Mouse (Mus musculus): ENCODE measurements around the gene Snx20. TPM values are rescaled to one million over a fixed set of nuclear protein-coding genes. Genes with fewer than 3 reads are reported as not detected.

Gene Snx20
- total and polyA plus RNA-seq, 3 experiments, result 10.1 to 15.9 TPM; not detected in 1

- H3K36me3 ChIP-seq (ENCODE audit: control insufficient read depth in 1 of 2, insufficient read depth in 2 of 2, low read length in 2 of 2), result no peaks in the 10 kb centered on the region
- no peaks in the 10 kb centered on the region for H3K27me3 ChIP-seq (ENCODE audit: control insufficient read depth in 1 of 2, insufficient read depth in 2 of 2, low read length in 2 of 2)
- TF ChIP-seq GABPA (IDR thresholded peaks at IDR 0.05; ENCODE audit: low read depth, low read length), result no peak
- TF ChIP-seq E2F4 (IDR thresholded peaks at IDR 0.05; ENCODE audit: borderline replicate concordance, low read depth, low read length), result no peak
- no peak for TF ChIP-seq MYC (IDR thresholded peaks at IDR 0.05; ENCODE audit: low read depth, low read length)
- TF ChIP-seq POLR2AphosphoS5 (IDR thresholded peaks at IDR 0.05; ENCODE audit: borderline replicate concordance, low read depth, low read length), result no peak
- no peak for TF ChIP-seq NELFE (IDR thresholded peaks at IDR 0.05; ENCODE audit: low read depth, low read length)
- TF ChIP-seq POLR2AphosphoS2 (IDR thresholded peaks at IDR 0.05; ENCODE audit: low read length), result no peak
- no peak for TF ChIP-seq EP300 (IDR thresholded peaks at IDR 0.05; ENCODE audit: low read depth in 1 of 2, low read length in 2 of 2)
- no peak for TF ChIP-seq TCF12 (IDR thresholded peaks at IDR 0.05; ENCODE audit: low read depth, low read length)
- TF ChIP-seq CHD1 (IDR thresholded peaks at IDR 0.05; ENCODE audit: low read depth, low read length), result no peak
- no peak for TF ChIP-seq RAD21 (IDR thresholded peaks at IDR 0.05; ENCODE audit: low read depth, low read length)
- TF ChIP-seq GATA1 (IDR thresholded peaks at IDR 0.05; ENCODE audit: low read depth, low read length), result no peak
- no peak for TF ChIP-seq ZMIZ1 (IDR thresholded peaks at IDR 0.05; ENCODE audit: low read depth, low read length)
- TF ChIP-seq UBTF (IDR thresholded peaks at IDR 0.05; ENCODE audit: borderline replicate concordance, insufficient read depth, low read depth, low read length), result no peak
- TF ChIP-seq RCOR1 (IDR thresholded peaks at IDR 0.05; ENCODE audit: low read depth, low read length), result no peak
- TF ChIP-seq TAL1 (IDR thresholded peaks at IDR 0.05; ENCODE audit: low read length), result no peak
- TF ChIP-seq MYB (IDR thresholded peaks at IDR 0.05; ENCODE audit: low read depth, low read length), result no peak
- TF ChIP-seq MAZ (IDR thresholded peaks at IDR 0.05; ENCODE audit: low read depth, low read length), result no peak
- H3K27ac ChIP-seq (ENCODE audit: control insufficient read depth, low read depth, low read length), result no peak overlapping the region
- no peaks in the 10 kb centered on the region for H3K9me3 ChIP-seq (replicated peaks; ENCODE audit: insufficient read depth, low read length)
- H3K79me2 ChIP-seq (ENCODE audit: control insufficient read depth, insufficient read depth, low read length, poor library complexity), result no peaks in the 10 kb centered on the region
- no peak for DNase-seq (ENCODE audit: low read depth, low spot score)
- H3K4me3 ChIP-seq (ENCODE audit: control insufficient read depth in 1 of 2, insufficient read depth in 1 of 2, low read depth in 2 of 2, low read length in 2 of 2), result no peak overlapping the region
- no peaks in the 10 kb centered on the region for H3K4me1 ChIP-seq (ENCODE audit: control insufficient read depth in 1 of 2, insufficient read depth in 2 of 2, low read length in 2 of 2)
- H3K9ac ChIP-seq (ENCODE audit: control insufficient read depth, low read depth, low read length, poor library complexity, severe bottlenecking), result no peak overlapping the region
Measured at GRCm38 (mm10) chr8:88590226-88590625, 45.7 kb downstream of the Snx20 start.

DNA sequence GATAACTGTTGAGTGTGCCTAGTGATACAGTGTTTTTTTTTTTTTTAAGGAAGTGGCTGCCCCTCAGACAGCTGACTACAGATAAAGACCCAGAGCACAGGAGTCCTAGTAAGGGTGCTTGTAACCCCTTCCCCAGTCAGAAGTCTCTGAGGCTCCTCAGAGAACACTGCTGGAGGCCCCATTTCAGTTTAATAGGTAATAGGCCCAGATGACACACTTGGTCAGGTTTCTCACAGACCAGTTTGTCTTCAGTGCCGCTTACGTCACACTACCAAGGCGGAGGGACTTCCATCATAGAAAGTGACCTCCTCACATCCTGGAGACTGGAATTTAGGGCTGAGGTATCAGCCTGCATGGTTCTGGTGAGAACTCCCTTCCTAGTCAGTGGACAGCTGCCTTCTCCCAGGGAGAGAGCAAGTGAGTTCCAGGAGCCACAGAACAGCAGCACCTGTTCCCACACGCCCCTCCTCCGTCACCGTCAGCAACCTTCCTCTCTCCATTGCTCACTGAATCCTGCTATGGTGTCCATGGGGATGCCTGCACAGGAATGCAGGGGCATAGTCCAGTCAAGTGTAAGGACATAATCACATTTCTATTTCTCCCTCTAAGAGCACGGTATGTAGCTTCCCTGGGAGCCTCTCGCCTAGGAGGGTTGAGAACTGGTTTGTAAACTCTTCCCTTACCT, 47.6 kb downstream of the Snx20 start:
- H3K36me3 ChIP-seq (ENCODE audit: control insufficient read depth in 1 of 2, insufficient read depth in 2 of 2, low read length in 2 of 2), result no peaks in the 10 kb centered on the region
- H3K4me3 ChIP-seq (ENCODE audit: control insufficient read depth in 1 of 2, insufficient read depth in 1 of 2, low read depth in 2 of 2, low read length in 2 of 2), result no peak overlapping the region
- no peaks in the 10 kb centered on the region for H3K27me3 ChIP-seq (ENCODE audit: control insufficient read depth in 1 of 2, insufficient read depth in 2 of 2, low read length in 2 of 2)

More for the DNA sequence above, 47.6 kb downstream of the Snx20 start:
- Histone ChIP-seq H3K4me1 (ENCODE audit: control insufficient read depth in 1 of 2, insufficient read depth in 2 of 2, low read length in 2 of 2) (no peaks in the 10 kb centered on the region), H3K79me2 (ENCODE audit: control insufficient read depth, insufficient read depth, low read length, poor library complexity) (no peaks in the 10 kb centered on the region), H3K27ac (ENCODE audit: control insufficient read depth, low read depth, low read length) (no peak overlapping the region), H3K9me3 (replicated peaks; ENCODE audit: insufficient read depth, low read length) (no peaks in the 10 kb centered on the region), H3K9ac (ENCODE audit: control insufficient read depth, low read depth, low read length, poor library complexity, severe bottlenecking) (no peak overlapping the region)
- no peak for DNase-seq (ENCODE audit: low read depth, low spot score)
- no peak for TF ChIP-seq SIN3A (IDR thresholded peaks at IDR 0.05; ENCODE audit: low read length)
- TF ChIP-seq UBTF (IDR thresholded peaks at IDR 0.05; ENCODE audit: borderline replicate concordance, insufficient read depth, low read depth, low read length), result no peak
- no peak for TF ChIP-seq HCFC1 (IDR thresholded peaks at IDR 0.05; ENCODE audit: low read depth, low read length)
- TF ChIP-seq CHD2 (IDR thresholded peaks at IDR 0.05; ENCODE audit: low read length), result no peak
- TF ChIP-seq MAZ (IDR thresholded peaks at IDR 0.05; ENCODE audit: low read depth, low read length), result no peak
- no peak for TF ChIP-seq SMC3 (IDR thresholded peaks at IDR 0.05; ENCODE audit: low read depth, low read length)
- no peak for TF ChIP-seq ZNF384 (IDR thresholded peaks at IDR 0.05; ENCODE audit: low read depth, low read length)
- TF ChIP-seq NRF1 (IDR thresholded peaks at IDR 0.05; ENCODE audit: insufficient read depth, low read depth, low read length, poor library complexity, severe bottlenecking), result no peak
- no peak for TF ChIP-seq KAT2A (conservative IDR thresholded peaks at IDR 0.05; ENCODE audit: low read depth, low read length)
- TF ChIP-seq ZC3H11A (IDR thresholded peaks at IDR 0.05; ENCODE audit: low read depth, low read length), result no peak
- no peak for TF ChIP-seq ELF1 (IDR thresholded peaks at IDR 0.05; ENCODE audit: low read depth, low read length)
- no peak for TF ChIP-seq POLR2AphosphoS5 (IDR thresholded peaks at IDR 0.05; ENCODE audit: borderline replicate concordance, low read depth, low read length)
- no peak for TF ChIP-seq CTCF (IDR thresholded peaks at IDR 0.05 in 2 of 3, conservative IDR thresholded peaks at IDR 0.05 in 1 of 3; ENCODE audit: control insufficient read depth in 1 of 3, insufficient read depth in 1 of 3, low read depth in 2 of 3, low read length in 3 of 3, poor library complexity in 1 of 3, severe bottlenecking in 1 of 3)
- no peak for TF ChIP-seq TCF12 (IDR thresholded peaks at IDR 0.05; ENCODE audit: low read depth, low read length)
- no peak for TF ChIP-seq MYC (IDR thresholded peaks at IDR 0.05; ENCODE audit: low read depth, low read length)
- no peak for TF ChIP-seq JUND (IDR thresholded peaks at IDR 0.05; ENCODE audit: low read depth, low read length)
- TF ChIP-seq RAD21 (IDR thresholded peaks at IDR 0.05; ENCODE audit: low read depth, low read length), result no peak
- no peak for TF ChIP-seq USF2 (IDR thresholded peaks at IDR 0.05; ENCODE audit: borderline replicate concordance in 1 of 2, insufficient read depth in 1 of 2, low read depth in 1 of 2, low read length in 2 of 2)
- TF ChIP-seq ZKSCAN1 (IDR thresholded peaks at IDR 0.05; ENCODE audit: low read depth, low read length), result no peak
- TF ChIP-seq NELFE (IDR thresholded peaks at IDR 0.05; ENCODE audit: low read depth, low read length), result no peak

Data from MEL (cell line).